Mouse (Mus musculus): ENCODE results near the gene Tubgcp3.
"Not testable (repeated sequence)": the region's sequence is repeated elsewhere in the genome, so short reads cannot be mapped to it uniquely, and the experiment has no call there.

GRCm38 (mm10) chr8:12579339-12579999 lies 92.6 kb downstream of the Tubgcp3 start:
- not testable (repeated sequence) for TF ChIP-seq EP300 (optimal IDR thresholded peaks at IDR 0.05); CTCF (IDR thresholded peaks at IDR 0.05; ENCODE audit: low read depth)
